Mouse (Mus musculus): ENCODE measurements around the gene BC049762.

BC049762 gene

DNA sequence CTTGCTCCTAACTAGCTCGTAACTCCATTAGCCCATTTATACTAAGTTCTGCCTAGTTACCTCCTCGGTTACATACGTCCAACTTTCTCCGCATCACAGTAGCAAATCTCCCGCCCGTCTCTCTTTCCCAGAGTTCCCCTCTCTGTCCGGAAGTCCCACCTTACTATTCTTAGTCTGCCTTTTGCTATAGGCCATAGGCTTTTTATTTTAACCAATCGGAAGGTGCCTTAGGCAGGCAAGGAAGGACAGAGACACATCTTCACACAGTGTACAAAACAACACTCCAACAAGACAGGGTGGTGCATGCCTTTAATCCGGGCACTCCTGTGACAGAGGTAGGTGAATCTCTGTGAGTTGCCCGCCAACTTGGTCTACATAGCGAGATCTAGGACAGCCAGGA is 42.5 kb downstream of the BC049762 start, which contains the start of gene Gm12569:
Gene Gm12569 (plus strand): TSS at position 166 of the 400 bp plus-strand sequence.
- in situ Hi-C loops (cut with MboI; ENCODE audit: unreplicated experiment in 2 of 2): no loop called here

DNA sequence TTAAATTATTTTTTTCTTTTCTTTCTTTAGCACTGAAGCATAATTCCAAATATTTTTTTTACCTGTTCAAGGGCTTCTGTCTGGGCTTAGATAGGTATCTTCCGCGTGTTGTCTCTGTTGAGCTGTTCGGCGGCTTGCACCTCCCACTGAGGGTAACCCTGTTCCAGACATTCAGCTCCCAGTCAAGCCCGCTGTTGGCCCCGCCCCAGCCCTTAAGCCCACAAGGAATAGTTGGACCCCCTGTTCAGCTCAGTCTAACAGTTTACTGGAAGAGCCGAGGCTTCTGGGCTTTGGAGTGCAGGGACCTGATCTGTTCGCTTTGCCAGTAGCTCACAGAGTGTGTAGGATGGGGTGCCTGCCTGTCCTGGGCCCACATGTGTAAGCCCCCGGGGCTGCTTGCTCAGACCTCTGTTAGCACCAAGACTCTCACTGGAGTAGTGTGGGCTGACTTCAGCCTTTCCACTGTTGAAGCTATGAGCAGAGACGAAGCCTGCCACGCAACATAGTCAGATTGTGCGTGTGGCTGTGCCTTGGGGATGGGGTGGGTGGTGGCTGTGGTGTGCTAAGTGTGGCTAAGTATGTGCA is 43.4 kb downstream of the BC049762 start:
- in situ Hi-C loops (cut with MboI; ENCODE audit: unreplicated experiment in 2 of 2): no loop called here

- in situ Hi-C loops (cut with MboI; ENCODE audit: unreplicated experiment in 2 of 2): no loop called here
Observed at GRCm38 (mm10) chr11:51214021-51214420, 48.8 kb downstream of the BC049762 start.

- in situ Hi-C loops (cut with MboI; ENCODE audit: unreplicated experiment in 2 of 2): no loop called here
Observed at GRCm38 (mm10) chr11:51211426-51211825, 51.4 kb downstream of the BC049762 start.

DNA sequence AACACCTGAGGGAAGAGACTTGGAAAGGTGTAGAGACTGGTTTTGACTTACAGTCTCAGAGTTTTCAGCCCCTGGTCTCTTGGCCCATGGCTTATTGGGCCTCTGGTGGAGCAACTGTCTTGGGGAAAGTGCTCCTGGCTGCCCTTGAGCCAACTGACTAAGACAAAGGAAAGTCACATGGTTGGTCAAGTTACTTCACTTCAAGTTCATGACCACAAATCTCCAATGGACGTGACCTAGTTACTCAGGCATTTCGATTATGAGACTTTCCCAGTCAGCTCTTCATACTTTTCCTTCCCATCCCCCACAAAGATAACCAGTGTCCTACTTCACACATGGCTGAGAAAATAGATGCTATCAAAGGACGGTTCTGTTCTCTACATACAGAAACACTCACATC is 55.1 kb downstream of the BC049762 start:
- in situ Hi-C loops (cut with MboI; ENCODE audit: unreplicated experiment in 2 of 2): no loop called here

Measured in v-Abl transformed pro-B cells (cell line).